Mouse (Mus musculus) left cerebral cortex, postnatal 4 days (tissue): Measurements from ENCODE around the gene Klrb1. TPM values are rescaled to one million over a fixed set of nuclear protein-coding genes. Genes with fewer than 3 reads are reported as not detected.
"Not testable (repeated sequence)": the region's sequence is repeated elsewhere in the genome, so short reads cannot be mapped to it uniquely, and the experiment has no call there.

Experiments used
- DNase-seq: peaks from one replicate; pipeline ENCODE4 v3.0.0-alpha.2; 2022
- intact Hi-C: fragments of 180-260 bp; cut with DNase I; formaldehyde crosslinking; loops from one replicate; pipeline ENCODE4 v1.15.1; 2025
- total RNA-seq, 2 experiments: library from RNA; stranded (reverse); gene quantifications; 2 replicates each; pipeline ENCODE4 v1.2.3; 2021

Klrb1 gene
- 1 to 10 TPM; 3.9 to 5.0 TPM for total RNA-seq

DNA sequence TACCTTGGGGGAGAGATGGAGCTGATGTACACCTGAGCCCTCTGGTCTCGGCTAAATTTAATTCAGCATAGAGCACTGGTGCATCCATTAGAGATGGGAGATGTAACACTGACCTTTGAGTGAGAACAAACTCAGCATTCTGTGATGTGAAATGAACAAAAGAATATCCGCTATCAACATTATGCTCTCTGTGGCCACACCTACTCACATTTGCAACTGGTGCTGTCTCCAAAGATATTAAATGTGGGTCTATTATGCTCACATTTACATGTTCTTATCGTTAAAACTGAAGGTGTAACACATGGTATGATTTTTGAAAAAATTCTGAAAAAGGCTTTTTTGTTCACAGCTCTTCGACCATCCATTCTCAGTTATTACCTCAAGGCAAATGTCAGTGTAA, at the start of gene Klrb1:
TSS of gene Klrb1 (minus strand) at position 101 of the 400 bp plus-strand sequence.
- no peak for DNase-seq
- intact Hi-C loops, result no loop called here

DNA sequence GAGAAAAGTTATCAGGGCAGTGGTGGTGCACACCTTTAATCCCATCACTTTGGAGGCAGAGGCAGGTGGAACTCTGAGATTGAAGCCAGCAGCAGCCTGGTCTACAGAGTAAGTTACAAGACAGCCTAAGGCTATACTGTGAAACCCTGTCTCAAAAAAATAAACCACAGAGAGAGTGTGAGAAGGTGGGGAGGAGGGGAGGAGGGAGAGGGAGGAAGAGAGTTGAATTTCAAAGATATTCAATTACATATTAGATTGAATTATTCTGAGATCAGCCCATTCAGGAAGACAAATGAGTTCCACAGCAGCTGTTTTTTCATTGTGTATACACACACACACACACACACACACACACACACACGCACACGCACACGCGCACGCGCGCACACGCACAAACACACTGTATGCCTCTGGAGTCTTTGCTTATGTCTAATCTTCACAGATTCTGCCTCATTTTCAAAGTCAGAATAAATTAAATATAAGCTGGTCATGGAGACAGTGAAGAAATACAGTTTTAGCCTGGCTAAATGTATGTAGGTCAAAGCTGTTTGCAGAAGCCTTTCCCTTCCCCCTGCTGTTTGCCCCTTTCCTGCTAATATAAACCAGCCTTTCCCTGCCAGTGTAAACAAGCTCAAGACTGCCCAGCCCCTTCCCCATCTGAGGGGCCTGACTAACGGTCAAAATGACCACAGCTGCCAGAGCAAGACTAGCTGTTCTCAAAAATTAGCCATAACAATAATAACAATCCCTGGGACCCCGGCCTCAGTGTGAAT, 46.8 kb upstream of the Klrb1 start:
- no peak for DNase-seq
- intact Hi-C loops, result no loop called here

DNA sequence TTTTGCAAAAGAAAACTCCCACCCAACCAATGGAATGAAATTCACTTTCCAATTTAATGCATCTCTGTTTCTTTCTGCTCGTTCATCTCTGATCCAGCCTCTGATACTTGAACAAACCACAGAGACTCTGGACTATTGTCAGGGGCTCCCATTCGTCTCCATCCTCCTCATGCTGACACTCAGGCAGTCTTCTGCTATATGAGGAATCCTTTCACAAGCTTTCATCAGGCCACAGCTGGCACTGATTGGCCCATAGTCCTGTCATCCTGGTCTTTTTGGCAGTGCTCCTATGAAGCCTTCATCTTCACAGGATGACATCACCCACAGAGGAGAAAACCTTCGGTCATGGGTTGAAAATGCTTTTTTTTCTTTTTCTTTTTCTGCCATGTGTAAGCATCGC, 45.2 kb upstream of the Klrb1 start:
- intact Hi-C loops, result no loop called here
- no peak for DNase-seq

DNA sequence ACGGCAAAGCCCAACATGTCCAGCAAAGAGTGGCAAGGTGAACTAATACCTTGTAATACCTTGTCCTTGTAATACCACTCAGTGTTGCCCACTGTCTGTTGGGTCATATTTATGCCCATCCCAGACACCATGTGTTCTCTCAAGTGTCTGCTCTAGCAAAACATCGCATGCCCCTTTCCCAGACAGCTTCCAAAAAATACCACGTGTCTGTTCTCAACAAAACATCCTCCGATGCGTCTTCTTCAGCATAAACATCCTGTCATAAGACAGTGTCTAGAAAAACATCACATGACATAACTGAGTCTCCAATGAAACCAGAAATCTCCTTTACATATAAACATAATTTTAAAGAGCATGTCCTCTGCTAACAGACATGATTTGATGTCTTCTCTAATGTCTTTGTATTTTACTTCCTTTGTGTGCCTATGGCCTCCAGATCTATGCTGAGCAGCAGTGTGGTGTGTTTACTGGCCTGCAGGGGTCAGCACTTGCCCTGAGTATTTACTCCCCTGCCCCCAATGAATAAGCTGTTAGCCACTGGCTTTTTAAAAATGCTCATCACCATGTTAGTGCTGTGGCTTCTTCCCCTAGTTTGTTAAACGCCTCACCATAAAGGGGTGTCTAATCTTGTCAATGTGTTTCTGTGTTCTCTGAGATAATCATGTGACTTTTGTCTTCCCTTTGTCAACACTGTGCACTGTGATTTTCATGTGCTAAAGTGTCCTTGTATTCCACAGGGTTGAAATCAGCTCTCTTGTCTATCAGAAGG, 43.8 kb upstream of the Klrb1 start:
- intact Hi-C loops, result not testable (repeated sequence)
- DNase-seq, result peak; percentile 55

DNA sequence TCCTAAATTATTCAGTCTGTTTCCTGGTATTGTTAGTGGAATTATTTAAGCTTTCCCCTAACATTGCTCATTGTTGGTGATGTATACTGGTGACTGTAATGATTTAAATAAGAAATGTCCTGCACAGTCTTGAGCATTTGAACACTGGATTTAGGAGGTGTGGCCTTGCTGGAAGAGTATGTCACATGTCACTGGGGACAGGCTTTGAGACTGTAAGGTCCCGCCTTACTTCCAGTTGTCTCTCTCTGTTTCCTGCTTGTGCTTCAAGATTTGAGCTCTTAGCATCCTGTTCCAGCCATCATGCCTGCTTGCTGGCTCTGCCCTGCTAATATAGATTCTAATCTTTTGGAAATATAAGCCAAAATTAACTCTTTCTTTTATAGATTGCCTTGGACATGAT, 42.4 kb upstream of the Klrb1 start:
- intact Hi-C loops, result loop anchor here (2.0 kb wide), 1 partner anchor 74 kb away; no protein-coding TSS in a partner anchor
- DNase-seq, result no peak

DNA sequence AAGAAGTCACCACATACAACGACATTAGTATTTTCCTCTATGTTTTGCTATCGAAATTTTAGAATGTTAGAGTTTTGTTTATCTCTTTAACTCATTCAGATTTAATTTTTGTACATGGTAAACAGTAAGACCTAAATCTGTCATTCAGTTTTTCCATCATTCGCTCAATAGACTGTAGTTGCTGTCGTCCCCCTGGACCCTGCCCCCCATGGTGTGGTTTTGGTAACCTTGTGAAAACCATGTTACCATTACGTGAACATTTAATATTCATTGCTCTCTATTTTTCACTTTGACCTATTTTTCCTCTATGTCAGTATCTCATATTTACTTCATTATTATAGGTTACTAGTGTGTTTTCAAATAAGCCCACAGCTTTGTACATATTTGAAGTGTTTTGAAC, 41.7 kb upstream of the Klrb1 start:
- no peak for DNase-seq
- intact Hi-C loops, result loop anchor here (2.0 kb wide), 1 partner anchor 74 kb away; no protein-coding TSS in a partner anchor

DNA sequence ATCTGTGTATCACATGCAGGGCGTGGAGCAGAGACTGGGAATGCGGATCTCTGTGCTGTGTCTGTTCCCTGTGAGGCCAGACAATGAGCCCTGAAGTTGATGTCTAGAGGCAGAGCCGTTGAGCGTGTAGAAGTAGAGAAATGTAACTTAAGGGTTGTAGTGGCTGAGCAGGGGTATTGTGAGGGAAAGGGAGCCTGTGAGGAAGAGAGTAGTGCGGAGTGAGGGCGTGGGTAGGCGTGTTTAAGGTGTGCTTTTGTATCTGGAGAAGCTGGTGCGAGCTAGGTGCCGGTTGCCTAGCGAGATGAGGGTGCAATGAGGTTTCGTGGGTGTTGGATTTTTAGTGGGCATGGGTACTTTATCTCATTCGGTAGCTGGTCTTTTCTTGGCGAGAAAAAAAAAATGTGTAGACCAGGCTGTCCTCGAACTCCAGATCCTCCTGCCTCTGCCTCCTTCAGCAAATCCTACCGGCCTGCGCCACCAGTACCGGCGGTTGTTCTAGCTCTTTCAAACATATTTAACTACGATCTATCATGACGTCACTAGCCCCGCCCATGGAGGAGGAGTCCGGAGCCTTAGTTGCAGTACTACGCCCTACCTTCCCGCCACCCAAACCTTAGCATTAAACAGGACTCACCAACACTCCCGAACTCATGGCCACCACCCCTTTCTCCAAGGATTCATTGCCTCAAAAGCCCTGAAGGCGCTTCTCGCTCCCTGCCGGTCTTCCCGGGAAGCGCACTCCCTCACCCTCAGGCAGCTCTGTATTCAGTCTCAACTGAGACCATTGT, 41.1 kb upstream of the Klrb1 start:
- DNase-seq, result peak; percentile 93
- intact Hi-C loops, result loop anchor here (2.0 kb wide), 1 partner anchor 75 kb away; no protein-coding TSS in a partner anchor

DNA sequence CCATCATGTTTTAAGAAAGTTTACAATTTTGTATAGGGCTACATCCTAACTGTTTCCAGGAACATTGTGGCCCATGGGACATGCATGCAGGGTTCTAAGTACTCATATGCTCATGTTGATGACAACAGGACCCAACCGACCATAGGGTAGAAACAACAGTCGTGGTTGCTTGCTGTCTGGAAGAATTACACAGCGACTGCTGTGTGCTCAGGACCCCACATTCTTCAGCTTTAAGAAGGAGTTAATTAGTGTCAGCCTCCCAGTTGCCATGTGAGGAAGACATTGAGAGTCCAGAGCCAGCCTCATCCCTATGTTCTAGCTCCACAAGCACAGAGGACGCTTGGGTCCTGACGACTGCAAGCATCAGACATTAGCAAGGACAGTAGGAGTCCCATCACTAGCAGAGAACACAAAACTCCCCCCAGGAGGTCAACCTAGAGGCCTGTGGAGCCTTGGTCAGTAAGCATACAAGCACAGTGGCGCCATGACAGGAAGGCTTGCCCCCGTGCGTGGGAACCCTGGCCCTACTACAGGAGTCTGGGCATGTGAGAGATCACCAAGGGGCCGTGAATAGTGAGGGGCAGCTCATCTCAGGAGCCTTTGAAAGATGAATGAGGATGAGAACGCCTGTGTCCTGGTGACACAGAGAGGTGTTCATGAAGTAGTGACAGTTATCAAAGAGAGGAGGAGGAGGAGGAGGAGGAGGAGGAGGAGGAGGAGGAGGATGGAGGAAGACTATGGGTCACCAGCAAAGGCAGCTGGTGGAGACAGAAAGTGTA, 40.2 kb upstream of the Klrb1 start:
- intact Hi-C loops, DNase-seq: not testable (repeated sequence)

DNA sequence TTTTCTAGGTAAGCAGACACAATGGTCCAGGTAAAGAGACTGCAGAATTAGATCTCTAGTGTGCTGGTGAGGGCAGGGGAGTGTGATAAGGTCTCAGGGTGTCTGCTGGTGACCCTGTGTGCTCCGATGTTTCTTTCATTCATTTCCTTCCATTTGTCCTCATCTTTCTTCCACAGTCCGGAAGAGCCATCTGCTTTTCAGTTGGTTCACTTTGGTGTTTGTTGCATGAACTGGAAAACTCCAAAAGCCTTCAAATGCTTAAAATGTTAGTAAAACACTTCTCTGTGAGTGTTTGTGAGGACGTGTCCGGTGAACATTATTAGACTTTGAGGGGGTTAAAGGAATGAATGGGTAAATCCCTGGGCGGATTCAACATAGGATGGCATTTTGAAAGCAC, 38.3 kb upstream of the Klrb1 start:
- intact Hi-C loops, result loop anchor here (2.0 kb wide), 1 partner anchor 38 kb away; no protein-coding TSS in a partner anchor
- DNase-seq, result no peak

DNA sequence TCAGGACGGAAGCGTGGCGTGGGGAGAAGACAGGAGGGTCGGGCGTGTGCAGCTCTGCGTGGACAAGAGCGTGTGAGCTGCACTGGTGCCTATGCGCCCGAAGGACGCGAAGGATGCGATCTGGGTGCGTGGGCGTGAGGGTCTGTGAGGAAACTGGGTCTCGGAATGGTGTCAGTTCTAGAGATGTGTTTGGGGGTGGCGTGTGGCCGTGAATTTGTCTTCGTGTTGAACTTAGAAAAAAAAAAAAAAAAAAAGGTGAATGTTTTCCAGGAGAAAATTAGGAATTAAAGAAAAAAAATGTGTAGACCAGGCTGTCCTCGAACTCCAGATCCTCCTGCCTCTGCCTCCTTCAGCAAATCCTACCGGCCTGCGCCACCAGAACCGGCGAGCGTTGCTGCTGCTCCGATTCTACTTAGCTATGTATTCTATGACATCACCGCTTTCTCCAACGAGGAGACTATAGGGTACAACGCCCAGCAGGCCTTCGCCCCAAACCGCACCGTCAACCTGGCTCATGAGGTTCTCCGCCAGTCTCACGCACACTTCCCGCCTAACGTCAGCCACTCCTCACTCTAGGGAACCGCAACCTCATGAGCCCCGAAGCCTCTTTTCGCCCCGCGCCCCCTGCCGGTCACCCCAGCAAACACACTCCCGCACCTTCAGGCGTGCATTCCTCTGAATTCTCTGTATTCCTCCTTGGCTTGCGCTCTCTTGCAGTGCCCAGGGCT, 37.7 kb upstream of the Klrb1 start:
- intact Hi-C loops, result loop anchor here (2.0 kb wide), 1 partner anchor 38 kb away; no protein-coding TSS in a partner anchor
- DNase-seq, result peak; percentile 81

DNA sequence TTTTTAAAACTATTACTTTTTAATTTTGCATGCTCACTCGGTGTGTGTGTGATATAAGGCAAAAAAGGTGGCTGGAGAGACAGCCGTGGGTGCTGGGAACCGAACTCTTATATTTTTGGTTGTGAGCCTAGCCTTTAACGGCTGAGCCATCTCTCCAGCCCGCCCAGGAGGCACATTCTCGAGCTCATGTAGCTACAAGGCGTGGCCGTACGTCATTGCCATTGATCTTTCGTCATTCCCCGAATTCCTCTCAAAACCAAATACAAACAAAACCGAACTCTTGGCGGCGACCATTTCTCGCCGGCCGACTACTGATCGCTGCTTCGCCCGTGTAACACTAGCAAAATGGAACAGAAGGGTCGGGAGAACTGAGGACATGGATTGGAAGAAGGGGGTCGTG, 37.2 kb upstream of the Klrb1 start:
- intact Hi-C loops, result loop anchor here (2.0 kb wide), 1 partner anchor 39 kb away; no protein-coding TSS in a partner anchor
- DNase-seq, result peak; percentile 90

DNA sequence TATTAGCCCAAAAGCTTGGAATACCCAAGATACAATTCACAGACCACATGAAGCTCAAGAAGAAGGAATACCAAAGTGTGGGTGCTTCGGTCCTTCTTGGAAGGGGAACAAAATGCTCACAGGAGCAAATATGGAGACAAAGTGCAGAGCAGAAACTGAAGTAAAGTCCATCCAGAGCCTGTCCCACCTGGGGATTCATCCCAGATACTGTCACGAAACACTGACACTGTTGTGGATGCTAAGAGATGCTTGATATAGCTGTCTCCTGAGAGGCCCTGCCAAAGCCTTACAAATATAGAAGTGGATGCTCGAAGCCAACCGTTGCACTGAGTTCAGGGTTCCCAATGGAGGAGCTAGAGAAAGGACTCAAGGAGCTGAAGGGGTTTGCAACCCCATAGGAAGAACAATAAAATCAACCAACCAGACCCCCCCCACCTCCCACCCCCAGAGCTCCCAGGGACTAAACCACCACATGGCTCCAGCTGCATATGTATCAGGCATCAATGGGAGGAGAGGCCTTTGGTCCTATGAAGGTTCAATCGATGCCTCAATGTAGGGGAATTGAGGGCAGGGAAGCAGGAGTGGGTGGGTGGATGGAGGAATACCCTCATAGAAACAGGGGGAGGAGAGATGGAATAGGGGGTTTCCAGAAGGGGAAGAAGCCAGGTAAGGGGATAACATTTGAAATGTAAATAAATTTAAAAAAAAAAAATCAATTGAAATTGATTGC, 36.5 kb upstream of the Klrb1 start:
- intact Hi-C loops, result no loop called here
- DNase-seq, result no peak

DNA sequence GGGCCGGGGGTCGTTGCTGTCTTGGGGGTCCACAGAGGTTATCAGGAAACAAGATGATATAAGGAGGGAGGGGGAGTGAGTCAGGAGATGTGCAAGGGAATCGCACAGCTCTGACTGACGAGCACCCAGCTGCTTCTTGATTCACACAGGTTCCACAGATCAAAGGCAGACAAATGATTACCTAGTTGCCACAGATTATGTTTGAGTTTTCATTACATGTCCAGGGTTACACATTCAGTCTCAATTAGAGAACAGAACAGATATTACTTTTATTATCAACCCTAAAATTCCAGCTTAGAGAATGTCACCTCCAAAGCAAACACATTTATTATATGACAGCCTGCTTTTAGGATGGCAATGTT, 32.5 kb upstream of the Klrb1 start:
- DNase-seq, intact Hi-C loops: not testable (repeated sequence)

DNA sequence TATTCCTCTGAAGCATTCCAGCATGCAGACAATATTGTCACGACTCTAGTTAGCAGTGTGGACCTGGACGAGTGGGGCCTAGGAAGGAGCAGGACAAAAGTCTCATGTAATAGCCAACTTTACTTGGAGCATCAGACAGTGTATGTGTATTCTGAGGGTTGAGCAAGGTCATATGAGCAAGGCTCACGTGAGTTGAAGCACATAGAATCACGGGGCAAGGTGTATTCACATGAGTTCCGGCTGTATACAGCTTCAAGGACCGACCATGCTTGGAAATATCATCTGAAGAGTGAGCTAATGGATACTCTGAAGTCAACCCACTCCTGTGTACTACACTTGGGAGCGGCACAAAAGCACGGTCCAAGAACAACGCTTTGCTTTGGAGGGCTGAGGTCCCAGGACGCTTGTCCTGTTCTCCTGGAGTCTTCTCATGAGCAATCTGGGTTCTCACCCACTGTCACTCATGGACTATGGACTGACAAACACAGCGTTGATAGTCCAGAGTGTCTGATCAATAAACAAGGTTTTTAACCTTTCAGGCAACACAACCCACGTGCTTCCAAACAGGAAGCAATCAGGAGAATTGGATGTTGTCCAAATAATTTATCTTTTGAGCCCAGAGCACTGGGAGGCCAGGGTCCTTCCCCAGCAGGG, 32.0 kb upstream of the Klrb1 start:
- DNase-seq, result not testable (repeated sequence)

DNA sequence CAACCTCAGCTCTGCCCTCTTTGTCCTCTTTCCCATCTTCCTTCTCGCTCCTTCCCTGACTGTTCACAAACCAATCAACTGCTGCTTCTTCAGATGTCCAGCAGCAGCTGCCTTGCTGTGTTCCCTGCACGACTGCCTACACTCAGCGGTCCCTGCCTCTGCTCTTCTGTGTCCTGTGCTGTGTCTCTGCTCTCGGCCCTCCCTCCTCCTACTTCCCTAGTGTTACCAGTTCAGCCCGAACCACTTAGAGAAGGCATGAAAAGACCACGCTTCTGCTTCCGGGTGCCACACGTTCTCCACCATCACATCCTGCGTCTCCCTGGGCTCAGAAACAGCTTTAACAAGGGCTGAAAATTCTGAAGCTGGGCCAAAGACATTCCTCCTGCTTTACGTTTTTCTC, 31.4 kb upstream of the Klrb1 start:
- intact Hi-C loops, result loop anchor here (5.0 kb wide), 1 partner anchor 122 kb away; no protein-coding TSS in a partner anchor
- not testable (repeated sequence) for DNase-seq

More for the DNA sequence above, 32.0 kb upstream of the Klrb1 start:
- intact Hi-C loops, result loop anchor here (5.0 kb wide), 1 partner anchor 123 kb away; no protein-coding TSS in a partner anchor

DNA sequence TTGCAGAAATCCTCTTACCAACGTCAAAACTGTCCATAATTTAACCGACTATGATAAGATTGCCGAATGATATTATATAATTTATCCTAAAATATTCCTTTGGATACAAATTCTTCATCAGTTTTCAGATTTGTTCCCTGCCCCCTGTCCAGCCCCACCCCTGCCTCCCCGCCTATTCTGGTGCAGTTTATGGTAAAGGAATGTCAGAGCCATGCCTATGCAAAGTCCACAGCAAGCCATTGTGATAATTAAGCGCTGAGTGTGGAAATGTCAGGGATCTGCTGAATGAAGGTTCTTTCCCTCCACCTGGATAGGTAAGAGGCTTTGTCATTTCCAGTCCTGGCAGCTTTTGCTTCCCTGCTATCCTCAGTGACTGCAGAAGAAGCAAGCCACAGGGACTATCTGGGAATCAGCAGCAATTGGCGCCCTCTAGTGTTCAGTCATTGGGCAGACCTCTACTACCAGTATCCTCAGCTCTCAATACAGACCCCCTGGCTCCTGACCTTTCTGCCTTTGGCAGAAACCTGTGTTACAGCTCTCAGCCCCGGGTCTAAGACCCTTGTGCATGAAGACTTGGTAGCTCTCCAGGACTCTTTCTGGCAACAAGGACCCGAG, 30.9 kb upstream of the Klrb1 start:
- peak; percentile 84 for DNase-seq
- intact Hi-C loops, result loop anchor here (1.0 to 5.0 kb wide), 2 partner anchors 121 to 149 kb away; no protein-coding TSS in a partner anchor

DNA sequence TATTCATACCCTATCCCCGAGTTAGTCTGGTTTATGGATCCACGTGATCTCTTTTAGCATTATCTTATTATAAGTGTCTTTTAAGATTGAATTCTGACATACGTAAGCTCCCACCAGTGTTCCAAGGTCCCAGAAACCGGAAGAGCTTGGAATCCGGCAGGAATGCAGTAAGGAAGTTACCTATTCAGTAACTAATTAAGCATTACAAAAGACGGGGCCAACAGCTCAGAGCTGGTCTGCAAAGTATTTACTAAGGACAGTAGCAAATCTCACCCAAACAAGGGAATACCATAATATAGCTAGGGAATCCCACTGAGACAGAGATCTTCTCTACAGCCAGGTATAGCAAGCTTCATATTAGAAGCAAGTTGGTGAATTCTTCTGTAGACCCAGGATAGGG, 24.1 kb upstream of the Klrb1 start:
- intact Hi-C loops, result not testable (repeated sequence)

DNA sequence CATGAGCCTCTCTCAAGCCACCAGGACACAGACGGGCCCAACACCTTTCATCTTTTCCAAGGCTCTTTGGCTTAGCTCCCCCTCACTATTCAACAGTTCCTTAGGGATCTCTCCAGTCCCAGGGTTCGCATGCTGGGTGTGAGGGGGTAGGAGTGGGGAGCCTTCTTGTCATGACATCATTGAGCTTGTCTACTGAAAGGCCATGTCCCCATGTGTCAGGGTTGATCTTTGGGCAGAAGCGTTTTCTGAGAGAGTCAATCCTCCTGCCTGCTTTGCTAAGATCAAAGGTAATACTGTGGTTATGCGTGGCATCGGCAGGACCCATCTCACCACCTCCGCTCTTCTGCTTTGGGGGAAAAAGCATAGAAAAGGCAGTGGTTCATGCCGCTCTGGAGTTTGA, 14.6 kb upstream of the Klrb1 start:
- DNase-seq, result no peak
- intact Hi-C loops, result no loop called here

More for the DNA sequence above, 24.1 kb upstream of the Klrb1 start:
- not testable (repeated sequence) for DNase-seq
